Mouse (Mus musculus): ENCODE results near the gene Gm9639.

GRCm38 (mm10) chr10:77819203-77819602, 24.3 kb upstream of the Gm9639 start:
- TF ChIP-seq CTCF (IDR thresholded peaks at IDR 0.05; ENCODE audit: control insufficient read depth, insufficient read depth, insufficient replicate concordance, low read depth, low read length) = no peak
- no peak for TF ChIP-seq POLR2A (IDR thresholded peaks at IDR 0.05; ENCODE audit: control insufficient read depth, low read depth, low read length)

Measured in testis, adult 2 months (tissue).